Mouse (Mus musculus) erythroblast, embryonic 14.5 days (primary cell): ENCODE measurements around the gene Gas6.

Source experiments
- GATA1 ChIP-seq: IDR thresholded peaks from 2 replicates; pipeline ENCODE4 v1.6.1; 2012; ENCODE audit warnings: low read length, inconsistent platforms, mixed read lengths
- TAL1 ChIP-seq: IDR thresholded peaks from 3 replicates; pipeline ENCODE4 v1.6.1; 2012; ENCODE audit warnings: low read length, inconsistent platforms, mixed read lengths

DNA sequence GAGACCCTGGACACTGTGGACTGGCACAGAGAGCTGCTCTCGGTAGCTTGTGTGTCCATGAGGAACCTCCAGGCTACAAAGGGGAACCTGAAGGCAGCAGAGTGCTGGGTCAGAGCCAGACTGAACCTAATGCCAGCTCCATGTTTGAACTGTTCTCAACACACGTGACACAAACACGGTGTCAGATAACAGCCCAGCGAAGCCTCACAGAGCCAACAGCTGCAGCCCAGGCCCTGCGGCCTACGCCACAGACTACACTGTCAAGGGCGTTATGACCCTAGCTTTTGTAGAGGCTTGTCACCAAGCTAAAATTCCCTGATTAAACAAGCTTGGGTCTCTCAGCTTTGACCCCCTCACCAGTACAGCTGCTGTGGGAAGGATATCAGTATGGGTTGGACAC is 22.0 kb downstream of the Gas6 start:
- TF ChIP-seq TAL1 (no peak), GATA1 (no peak)
